Mouse (Mus musculus) right cerebral cortex, postnatal 14 days (tissue): ENCODE measurements at regions not wholly inside any gene's neighbourhood (a gene's known extent, or its start where the extent isn't known, plus 50 kb on each side); places are given as distances from the start of the nearest gene placed in this dataset.
"Not testable (repeated sequence)": the region's sequence is repeated elsewhere in the genome, so short reads cannot be mapped to it uniquely, and the experiment has no call there.

Experiments
- DNase-seq: peaks from one replicate; pipeline ENCODE4 v3.0.0; 2022

GRCm38 (mm10) chr10:43672490-43672889 is 94.4 kb downstream of the Cd24a start:
- no peak for DNase-seq

GRCm38 (mm10) chr10:43674749-43675148 is 96.7 kb downstream of the Cd24a start:
- DNase-seq = no peak

GRCm38 (mm10) chr10:43675495-43675894 is 97.4 kb downstream of the Cd24a start:
- DNase-seq = not testable (repeated sequence)

GRCm38 (mm10) chr10:43676289-43676688 is 98.2 kb downstream of the Cd24a start:
- no peak for DNase-seq

- no peak for DNase-seq
Measured at GRCm38 (mm10) chr10:43684247-43685033, 106.4 kb downstream of the Cd24a start.

GRCm38 (mm10) chr10:43689161-43689913 is 111.3 kb downstream of the Cd24a start:
- no peak for DNase-seq

- DNase-seq = no peak
Measured at GRCm38 (mm10) chr10:43689914-43690316, 111.8 kb downstream of the Cd24a start.

GRCm38 (mm10) chr10:43693974-43694373 is 115.9 kb downstream of the Cd24a start:
- DNase-seq = no peak

- DNase-seq = no peak
Measured at GRCm38 (mm10) chr10:43694508-43694907, 116.4 kb downstream of the Cd24a start.

GRCm38 (mm10) chr10:43695470-43695869 is 117.4 kb downstream of the Cd24a start:
- no peak for DNase-seq

GRCm38 (mm10) chr10:43697917-43698316 is 119.8 kb downstream of the Cd24a start:
- DNase-seq = no peak

- DNase-seq = no peak
Measured at GRCm38 (mm10) chr10:43700371-43701289, 122.5 kb downstream of the Cd24a start.

GRCm38 (mm10) chr10:43702895-43703294 is 124.8 kb downstream of the Cd24a start:
- no peak for DNase-seq

GRCm38 (mm10) chr10:43706001-43706988 is 128.2 kb downstream of the Cd24a start:
- DNase-seq = no peak

- DNase-seq = no peak
Measured at GRCm38 (mm10) chr10:43707011-43707410, 128.9 kb downstream of the Cd24a start.

- no peak for DNase-seq
Measured at GRCm38 (mm10) chr10:43707821-43708373, 129.8 kb downstream of the Cd24a start.

- no peak for DNase-seq
Measured at GRCm38 (mm10) chr10:43709278-43710033, 131.4 kb downstream of the Cd24a start.

GRCm38 (mm10) chr10:43710186-43710885 is 132.3 kb downstream of the Cd24a start:
- DNase-seq = no peak

GRCm38 (mm10) chr10:43710886-43711256 is 132.8 kb downstream of the Cd24a start:
- DNase-seq = no peak

GRCm38 (mm10) chr10:43712657-43713056 is 134.6 kb downstream of the Cd24a start:
- no peak for DNase-seq
